Mouse (Mus musculus) urinary bladder, postnatal 25 days (tissue): ENCODE measurements around the gene Hcrtr1.

ENCODE experiments used
- DNase-seq: peaks from one replicate; pipeline ENCODE4 v3.0.0; 2022; ENCODE audit warnings: low spot score

Hcrtr1 gene

DNA sequence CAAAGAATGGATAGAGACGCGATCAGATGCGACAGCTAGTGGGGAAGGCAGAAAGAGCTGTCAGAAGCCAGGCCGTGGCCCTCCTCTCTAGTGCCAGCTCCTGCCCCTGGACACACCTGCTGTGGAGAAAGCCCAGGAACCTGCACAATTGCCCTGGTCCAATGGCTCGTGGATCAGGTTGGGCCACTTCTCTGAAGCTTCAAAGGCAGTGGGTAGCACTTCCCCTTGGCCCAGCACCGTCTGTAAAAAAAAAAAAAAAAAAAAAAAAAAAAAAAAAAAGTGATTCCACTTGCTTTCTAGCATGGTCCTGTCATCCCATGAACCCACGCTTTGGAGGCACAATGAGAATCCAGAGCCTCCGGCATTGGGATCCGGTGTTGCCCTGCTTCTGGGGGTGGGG, 28.7 kb upstream of the Hcrtr1 start:
- DNase-seq = peak; percentile 26

DNA sequence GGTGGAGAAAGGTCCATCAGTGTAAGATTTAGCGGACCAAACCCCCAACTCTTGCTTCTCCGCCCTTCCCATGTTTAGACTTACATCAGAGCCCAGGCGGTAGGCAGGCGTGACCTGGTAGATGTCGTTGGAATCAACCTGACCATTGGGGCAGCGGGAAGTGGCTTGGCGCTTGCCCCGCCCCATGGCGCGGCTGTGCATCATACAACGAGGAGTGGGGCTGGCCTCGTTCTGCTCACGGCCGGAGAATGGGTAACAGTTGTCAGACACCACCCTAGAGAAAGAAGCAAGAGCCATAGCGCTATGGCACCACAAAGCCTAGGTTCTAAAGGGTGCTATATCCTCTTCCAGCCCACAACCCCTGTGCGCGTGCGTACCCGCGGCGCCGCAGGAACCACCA, 28.2 kb upstream of the Hcrtr1 start:
- no peak for DNase-seq

DNA sequence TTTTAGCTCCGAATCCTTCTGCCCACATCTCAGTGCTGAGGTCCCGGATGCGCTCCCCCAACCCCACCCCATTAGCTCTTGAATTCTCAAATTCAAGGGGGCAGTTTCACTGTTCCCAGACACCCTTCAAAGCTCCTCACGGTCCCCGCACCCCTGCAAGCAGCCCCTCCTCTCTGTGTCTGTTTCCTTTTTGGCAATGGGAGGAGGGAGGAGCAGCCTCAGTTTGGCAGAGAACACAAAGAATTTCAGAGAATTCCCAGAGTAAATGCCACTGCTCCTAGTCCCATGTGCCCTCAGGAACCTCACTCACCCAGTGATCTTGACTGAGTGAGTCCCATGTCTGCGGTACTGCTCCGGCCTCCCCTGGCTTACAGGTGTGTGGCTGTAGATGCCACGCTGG, 27.4 kb upstream of the Hcrtr1 start:
- no peak for DNase-seq

GRCm38 (mm10) chr4:130166061-130166460, 26.9 kb upstream of the Hcrtr1 start:
- no peak for DNase-seq

- DNase-seq = no peak
Observed at GRCm38 (mm10) chr4:130164121-130164520, 25.0 kb upstream of the Hcrtr1 start.

DNA sequence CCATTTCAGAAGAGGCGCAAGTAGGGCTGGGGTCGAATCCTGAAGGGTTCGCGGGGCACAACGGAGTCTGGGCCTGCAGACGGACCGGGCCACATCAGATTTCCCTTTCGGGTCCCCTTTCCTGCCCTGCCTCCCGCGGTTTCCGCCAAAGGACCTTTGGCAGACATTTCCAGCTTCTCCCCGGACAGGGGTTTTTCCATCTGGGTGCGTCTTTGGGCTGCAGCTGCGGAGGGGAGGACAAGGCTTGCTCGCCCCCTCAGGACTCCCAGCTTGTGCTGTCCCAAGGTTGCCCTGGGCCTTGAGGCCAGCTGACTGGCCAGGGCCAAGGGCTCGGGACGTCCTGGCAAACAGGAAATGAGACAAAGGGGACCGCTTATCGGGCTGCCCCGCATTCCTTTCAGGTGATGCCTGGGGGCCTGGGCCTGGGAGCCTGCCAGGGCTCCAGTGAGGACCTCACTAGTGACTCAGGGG, 24.3 kb upstream of the Hcrtr1 start:
- no peak for DNase-seq

GRCm38 (mm10) chr4:130161349-130161748, 22.2 kb upstream of the Hcrtr1 start:
- DNase-seq = no peak

DNA sequence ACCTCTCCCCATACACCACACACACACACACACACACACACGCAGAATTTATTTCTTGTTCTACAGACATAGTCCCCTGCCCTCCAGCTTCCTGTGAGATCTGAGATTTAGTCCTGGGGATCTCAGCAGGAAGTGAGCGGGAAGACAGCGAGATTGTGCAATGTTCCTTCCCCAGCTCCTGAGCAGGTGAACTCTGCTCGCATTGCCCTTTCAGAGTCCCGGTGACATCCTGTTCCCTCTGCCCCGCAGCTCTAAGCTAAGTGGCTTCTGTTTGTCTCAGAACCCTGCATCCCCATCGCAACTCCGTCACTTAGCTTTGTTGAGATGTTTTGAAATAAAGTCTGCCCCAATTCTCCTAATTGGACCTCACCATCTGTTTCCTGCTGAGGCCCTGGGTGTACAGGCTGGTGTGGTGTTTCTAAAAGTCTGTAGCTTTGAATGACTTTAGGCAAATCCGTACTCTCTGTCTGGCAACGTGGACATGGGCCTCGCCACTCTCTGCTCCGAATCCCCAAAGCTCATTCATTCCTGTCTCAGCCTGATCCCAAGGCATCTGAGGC, 17.7 kb upstream of the Hcrtr1 start:
- DNase-seq = no peak

GRCm38 (mm10) chr4:130154250-130154649, 15.1 kb upstream of the Hcrtr1 start:
- no peak for DNase-seq

DNA sequence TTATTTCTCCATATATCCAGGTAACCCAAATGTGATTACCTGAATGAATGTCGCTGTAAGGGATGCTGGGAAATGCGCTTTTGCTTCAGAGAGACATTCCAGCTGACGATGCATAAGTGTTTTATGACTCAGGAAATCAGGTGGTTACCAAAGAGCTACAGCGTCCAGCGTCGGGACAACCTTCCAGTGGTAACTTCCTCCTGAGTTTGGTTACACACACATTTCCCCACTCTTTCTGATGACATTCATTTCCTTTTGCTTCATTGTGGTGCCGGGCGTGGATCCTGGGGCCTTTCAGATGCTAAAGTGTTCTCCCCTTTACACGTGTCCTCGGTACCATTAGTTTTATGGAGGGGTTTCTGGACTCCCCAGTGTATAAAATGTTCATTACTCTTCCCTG, 9.2 kb upstream of the Hcrtr1 start:
- no peak for DNase-seq

DNA sequence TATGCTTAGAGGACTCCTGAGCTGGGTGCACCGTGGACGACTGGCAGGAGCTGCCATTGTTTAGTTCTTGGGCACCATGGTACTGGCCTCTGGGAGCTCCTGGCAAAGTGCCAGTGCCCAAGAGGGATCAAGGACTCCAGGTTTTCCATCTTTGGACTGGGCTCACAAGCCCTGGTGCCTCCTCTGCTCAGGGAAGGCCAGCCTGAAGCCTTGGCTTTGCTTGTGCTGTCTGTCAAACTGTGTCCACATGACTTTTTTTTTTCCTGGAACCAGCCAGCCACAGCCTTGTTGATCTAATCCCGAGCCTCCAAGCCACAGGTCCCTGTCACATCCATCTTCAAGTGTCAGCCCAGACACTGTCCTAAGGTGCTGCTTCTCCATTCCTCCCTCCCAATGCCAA, 2.6 kb upstream of the Hcrtr1 start:
- no peak for DNase-seq

GRCm38 (mm10) chr4:130140992-130141402, 1.8 kb upstream of the Hcrtr1 start:
- DNase-seq = no peak

DNA sequence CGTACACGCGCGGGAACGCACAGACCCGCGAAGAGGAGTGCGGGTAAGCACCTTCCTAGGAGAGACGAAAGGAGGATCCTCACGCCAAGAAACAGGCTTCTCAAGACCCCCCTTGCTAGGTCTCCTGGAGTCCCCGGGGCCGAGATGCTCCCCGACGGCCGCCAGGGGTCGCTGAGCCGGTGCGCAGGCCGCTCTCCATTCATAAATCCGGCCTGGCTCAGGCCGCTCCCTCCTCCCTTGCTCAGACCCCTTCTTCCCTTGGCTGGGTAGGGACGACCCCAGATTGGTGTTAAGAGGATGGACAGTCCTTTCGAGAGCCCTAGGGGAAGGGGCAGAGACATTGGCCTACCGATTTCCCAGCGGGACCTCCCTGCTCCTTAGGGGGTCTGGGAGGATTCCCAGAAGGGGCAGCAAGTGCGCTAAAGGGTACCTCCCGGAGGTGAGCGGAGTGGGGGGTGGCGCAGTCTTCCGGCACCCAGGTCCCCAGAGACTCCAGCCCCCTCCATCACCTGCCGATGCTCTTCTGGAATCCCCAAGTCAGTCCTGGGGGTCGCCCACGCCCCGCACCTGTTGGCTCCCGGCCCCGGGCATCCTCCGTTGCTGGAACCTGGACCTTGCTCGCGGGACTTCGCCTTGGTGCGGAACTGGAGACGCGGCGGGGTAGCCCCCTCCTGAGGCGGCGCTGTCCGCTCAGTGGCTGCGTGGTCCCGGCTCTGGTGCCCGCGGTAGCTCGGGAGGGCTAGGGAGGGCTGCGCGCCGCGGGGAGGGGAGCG, 532 bp downstream of the Hcrtr1 start:
- peak; percentile 77 for DNase-seq

GRCm38 (mm10) chr4:130133399-130133798, 5.8 kb downstream of the Hcrtr1 start:
- DNase-seq = no peak

- no peak for DNase-seq
Observed at GRCm38 (mm10) chr4:130131448-130132105, 7.6 kb downstream of the Hcrtr1 start.

GRCm38 (mm10) chr4:130130641-130131350, 8.4 kb downstream of the Hcrtr1 start:
- DNase-seq = no peak

DNA sequence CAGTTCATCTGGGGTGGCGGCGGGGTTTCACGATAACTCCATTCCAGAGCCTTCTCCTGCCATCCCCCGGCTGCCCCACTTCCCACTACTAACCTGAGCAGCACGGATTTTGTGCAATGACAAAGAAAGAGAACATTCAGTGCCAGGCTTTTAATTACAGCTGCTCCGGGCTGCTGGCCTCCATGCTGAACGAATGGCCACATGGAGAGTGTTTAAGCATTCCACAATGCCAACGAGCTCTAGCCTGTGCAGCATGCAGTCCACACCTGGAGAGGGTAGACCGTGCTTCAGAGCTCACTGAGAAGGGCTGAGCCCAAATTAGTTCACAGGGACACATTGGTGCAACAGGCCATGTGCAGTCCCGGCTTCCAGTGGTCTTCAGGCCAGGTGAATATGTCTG, 9.1 kb downstream of the Hcrtr1 start:
- no peak for DNase-seq

DNA sequence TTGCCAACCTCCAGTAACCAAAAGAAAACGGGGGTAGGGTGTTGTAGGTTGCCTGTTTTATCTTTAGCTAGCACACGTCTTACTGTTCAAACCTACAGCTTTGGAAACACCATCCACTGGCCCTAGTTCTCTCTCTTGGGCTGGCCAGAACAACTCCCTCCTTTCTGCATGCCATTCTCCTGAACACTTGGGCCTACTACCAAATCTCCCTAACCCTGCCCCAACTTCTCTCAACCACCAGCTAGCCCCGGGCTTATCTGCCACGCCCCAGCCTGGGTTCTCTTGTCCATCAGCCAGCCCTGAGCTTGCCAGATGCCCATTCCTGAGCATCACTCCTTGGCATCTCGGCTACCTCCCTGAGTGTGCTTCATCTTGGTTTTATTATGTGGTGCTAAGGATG, 10.3 kb downstream of the Hcrtr1 start:
- DNase-seq = no peak

- DNase-seq = no peak
Observed at GRCm38 (mm10) chr4:130125935-130126334, 13.2 kb downstream of the Hcrtr1 start.

- DNase-seq = no peak
Observed at GRCm38 (mm10) chr4:130125164-130125563, 14.0 kb downstream of the Hcrtr1 start.

- DNase-seq = no peak
Observed at GRCm38 (mm10) chr4:130124110-130124509, 15.0 kb downstream of the Hcrtr1 start.

- no peak for DNase-seq
Observed at GRCm38 (mm10) chr4:130123020-130123419, 16.1 kb downstream of the Hcrtr1 start.

DNA sequence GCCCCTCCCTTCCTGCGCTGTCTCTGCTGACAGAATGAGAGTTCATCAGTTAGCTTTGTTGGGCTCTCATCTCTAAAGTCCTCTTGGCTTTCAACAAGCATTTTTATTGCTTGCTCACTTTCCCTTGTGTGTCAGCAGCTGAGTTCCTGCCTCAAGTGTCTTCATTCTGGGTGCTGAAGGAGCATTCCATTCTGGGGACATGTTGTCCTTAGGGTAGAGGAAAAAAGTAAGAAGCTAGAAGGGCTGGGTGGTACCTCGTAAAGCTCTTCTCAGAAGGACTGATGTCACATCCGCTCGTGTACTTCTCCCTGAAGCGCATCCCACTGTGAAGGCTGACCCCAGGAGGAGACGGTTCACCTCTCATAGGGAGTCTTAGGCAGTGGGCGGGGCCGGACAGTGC, 17.6 kb downstream of the Hcrtr1 start:
- DNase-seq = no peak
